Mouse (Mus musculus): Measurements from ENCODE around the gene Ifna6. TPM values are rescaled to one million over a fixed set of nuclear protein-coding genes. Genes with fewer than 3 reads are reported as not detected.
A peak's percentile ranks its signal among the peaks of the same experiment; 100 is the strongest.

The Ifna6 gene
- total RNA-seq, 2 experiments from 2014 or later, result not detected

GRCm38 (mm10) chr4:88845334-88845733 is 18.1 kb downstream of the Ifna6 start:
- DNase-seq, result no peak

- DNase-seq, result no peak
These were observed 22.5 kb downstream of the Ifna6 start, which contains the start of gene Ifna1 for GRCm38 (mm10) chr4:88849698-88850097. Gene Ifna1 (plus strand): TSS chr4:88850087.

GRCm38 (mm10) chr4:88851026-88851763 is 24.0 kb downstream of the Ifna6 start:
- DNase-seq, result no peak

- no peak for DNase-seq
These were observed 32.0 kb downstream of the Ifna6 start for GRCm38 (mm10) chr4:88859214-88859613.

GRCm38 (mm10) chr4:88863309-88863708 is 36.1 kb downstream of the Ifna6 start:
- DNase-seq, result no peak

- no peak for DNase-seq
These were observed 37.4 kb downstream of the Ifna6 start for GRCm38 (mm10) chr4:88864599-88864998.

GRCm38 (mm10) chr4:88865011-88865569 is 37.9 kb downstream of the Ifna6 start:
- DNase-seq, result no peak

GRCm38 (mm10) chr4:88867366-88867925 is 40.2 kb downstream of the Ifna6 start:
- peak; percentile 85 for DNase-seq

- peak; percentile 23 for DNase-seq
These were observed 41.0 kb downstream of the Ifna6 start for GRCm38 (mm10) chr4:88867926-88868911.

GRCm38 (mm10) chr4:88872691-88873090 is 45.5 kb downstream of the Ifna6 start:
- DNase-seq, result peak; percentile 51

GRCm38 (mm10) chr4:88875435-88876095 is 48.3 kb downstream of the Ifna6 start:
- no peak for DNase-seq

- DNase-seq, result no peak
These were observed 49.3 kb downstream of the Ifna6 start for GRCm38 (mm10) chr4:88876520-88876919.

Other genes starting within 250 kb of the Ifna6 start
- gene Ifna9, start 235.0 kb upstream of the Ifna6 start, total RNA-seq (2021), result not detected
- not detected for gene Ifna12, start 224.0 kb upstream of the Ifna6 start, total RNA-seq (2021)
- not detected for gene C87499, start 193.0 kb upstream of the Ifna6 start, total RNA-seq (2021)
- not detected for gene Ifna13, start 183.0 kb upstream of the Ifna6 start, total RNA-seq (2021)
- not detected for gene Ifna16, start 150.5 kb upstream of the Ifna6 start, total RNA-seq (2021)
- not detected for gene Ifna2, start 143.5 kb upstream of the Ifna6 start, total RNA-seq (2021)
- not detected for gene Ifnab, start 136.1 kb upstream of the Ifna6 start, total RNA-seq (2021)
- gene Gm26566, start 105.6 kb upstream of the Ifna6 start, total RNA-seq (2021), result 1 to 10 TPM in 1 of 2 experiments, under 1 TPM in 1; 0.60 to 1.2 TPM
- 10 to 100 TPM; 74.5 to 81.4 TPM for gene Klhl9, start 105.0 kb upstream of the Ifna6 start, total RNA-seq (2021)
- gene Gm13271, start 72.5 kb upstream of the Ifna6 start, total RNA-seq (2021), result not detected
- gene Gm13283, start 67.3 kb upstream of the Ifna6 start, total RNA-seq (2021), result under 1 TPM in 1 of 2 experiments, not detected in 1; 0.24 TPM
- gene Gm13290, start 53.6 kb upstream of the Ifna6 start, total RNA-seq (2021), result not detected
- gene Gm13289, start 50.5 kb upstream of the Ifna6 start, total RNA-seq (2021), result not detected
- not detected for gene Gm13272, start 47.6 kb upstream of the Ifna6 start, total RNA-seq (2021)
- not detected for gene Ifnz, start 45.3 kb upstream of the Ifna6 start, total RNA-seq (2021)
- not detected for gene Gm13276, start 41.7 kb upstream of the Ifna6 start, total RNA-seq (2021)
- not detected for gene Gm13277, start 38.8 kb upstream of the Ifna6 start, total RNA-seq (2021)
- not detected for gene Gm13278, start 35.9 kb upstream of the Ifna6 start, total RNA-seq (2021)
- gene Gm13275, start 32.9 kb upstream of the Ifna6 start, total RNA-seq (2021), result not detected
- gene Gm13279, start 30.0 kb upstream of the Ifna6 start, total RNA-seq (2021), result not detected
- under 1 TPM in 1 of 2 experiments, not detected in 1; 0.21 TPM for gene Gm13285, start 27.8 kb upstream of the Ifna6 start, total RNA-seq (2021)
- not detected for gene Gm13287, start 24.2 kb upstream of the Ifna6 start, total RNA-seq (2021)
- gene Gm13288, start 21.9 kb upstream of the Ifna6 start, total RNA-seq (2021), result not detected
- not detected for gene Ifna7, start 11.2 kb upstream of the Ifna6 start, total RNA-seq (2021)
- gene Ifna11, start 7.5 kb upstream of the Ifna6 start, total RNA-seq (2021), result not detected
- not detected for gene Ifna5, start 8.1 kb downstream of the Ifna6 start, total RNA-seq (2021)
- not detected for gene Ifna4, start 14.4 kb downstream of the Ifna6 start, total RNA-seq (2021)
- not detected for gene Ifna1, start 22.7 kb downstream of the Ifna6 start, total RNA-seq (2021)
- not detected for gene Ifne, start 52.8 kb downstream of the Ifna6 start, total RNA-seq (2021)